Mouse (Mus musculus): ENCODE data around the gene Ces1c. TPM values are rescaled to one million over a fixed set of nuclear protein-coding genes. Genes with fewer than 3 reads are reported as not detected.

Ces1c gene
- polyA plus RNA-seq (2016; fragmentation: Nextera tagmentation; extraction: Ambion mirVana): 0.13 and 0.21 TPM in 2 replicates

DNA sequence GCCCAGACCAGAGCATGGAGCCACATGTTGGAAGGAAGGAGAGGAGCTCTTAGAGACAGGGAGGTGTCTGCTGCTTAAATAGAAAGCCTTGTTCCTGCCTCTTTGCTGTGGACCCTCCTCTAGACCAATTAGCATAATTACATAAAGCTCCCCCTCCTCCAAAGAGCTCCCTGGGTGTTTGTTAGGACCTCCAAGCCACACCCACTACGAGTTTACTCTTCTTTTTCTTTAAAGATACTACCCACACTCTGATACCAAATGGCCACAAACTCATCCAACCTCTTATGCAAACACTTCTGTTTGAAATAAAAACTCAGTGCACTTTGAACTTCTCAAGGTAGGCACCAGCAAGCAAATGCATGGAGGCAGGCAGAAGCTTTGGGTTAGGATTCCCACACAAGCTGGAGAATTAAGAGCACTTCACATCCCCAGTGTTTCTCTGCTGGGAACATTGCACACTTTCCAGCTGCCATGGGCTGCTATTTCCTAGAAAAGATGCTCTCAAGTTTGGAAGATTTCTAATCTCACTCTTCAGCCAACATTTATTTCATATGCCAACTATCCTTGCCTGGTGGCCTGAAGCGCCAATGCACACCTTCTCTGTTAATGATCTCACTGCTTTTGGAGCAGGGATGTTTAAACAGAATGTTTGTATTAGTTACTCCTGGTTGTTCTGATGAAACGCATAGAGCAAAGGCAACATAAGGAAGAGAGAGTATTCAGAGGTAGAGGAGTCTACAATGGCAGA lies at the start of gene Ces1c:
Gene Ces1c (minus strand): TSS at position 51 of the 748 bp plus-strand sequence.
- no peak within 1 kb of the TSS for H3K9ac ChIP-seq
- 58% methylated on average over 3 of the region's 3 CpGs for WGBS (ENCODE audit: insufficient replicate concordance)
- no peak for ATAC-seq
- no peak within 1 kb of the TSS for H3K4me3 ChIP-seq
- no peaks in the 10 kb centered on the region for H3K4me1 ChIP-seq
- no peaks in the 10 kb centered on the region for H3K27me3 ChIP-seq (replicated peaks)
- H3K4me2 ChIP-seq: no peak within 1 kb of the TSS
- H3K36me3 ChIP-seq: no peaks in the 10 kb centered on the region
- H3K9me3 ChIP-seq (replicated peaks): no peaks in the 10 kb centered on the region
- H3K27ac ChIP-seq: no peak within 1 kb of the TSS

DNA sequence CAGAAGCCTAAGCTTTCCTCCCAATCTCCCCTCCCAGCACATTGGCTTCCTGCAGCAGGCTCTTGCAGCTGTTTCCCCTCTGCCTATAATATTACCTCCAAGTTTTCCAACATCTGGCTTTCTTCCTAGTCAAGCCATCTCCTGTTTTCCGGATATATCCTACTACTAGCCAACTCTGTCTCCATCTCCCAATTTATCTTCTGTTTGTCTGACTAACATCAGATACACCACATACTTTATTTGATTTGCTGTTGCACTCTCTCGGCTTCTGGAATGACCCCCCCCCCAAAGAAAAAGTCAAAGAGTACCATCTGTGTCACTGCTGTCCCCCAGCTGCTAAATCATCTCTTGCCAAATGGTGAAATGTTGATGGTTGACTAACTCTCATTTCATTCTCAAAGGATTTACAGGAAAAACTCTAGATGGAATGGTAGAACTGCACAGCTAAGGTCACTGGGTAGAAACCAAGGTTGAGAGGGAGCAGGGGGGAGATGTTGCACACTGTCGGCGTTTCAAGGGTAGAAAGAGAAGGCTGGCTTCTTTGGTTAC lies 49.6 kb upstream of the Ces1c start:
- no peaks in the 10 kb centered on the region for H3K27me3 ChIP-seq (replicated peaks)
- H3K9me3 ChIP-seq (replicated peaks): no peaks in the 10 kb centered on the region
- no peak overlapping the region for H3K4me2 ChIP-seq
- no peak overlapping the region for H3K27ac ChIP-seq
- no peaks in the 10 kb centered on the region for H3K36me3 ChIP-seq
- no peak overlapping the region for H3K9ac ChIP-seq
- no peak for ATAC-seq
- H3K4me1 ChIP-seq: no peaks in the 10 kb centered on the region
- 71% methylated on average over 4 of the region's 4 CpGs for WGBS (ENCODE audit: insufficient replicate concordance)
- no peak overlapping the region for H3K4me3 ChIP-seq

DNA sequence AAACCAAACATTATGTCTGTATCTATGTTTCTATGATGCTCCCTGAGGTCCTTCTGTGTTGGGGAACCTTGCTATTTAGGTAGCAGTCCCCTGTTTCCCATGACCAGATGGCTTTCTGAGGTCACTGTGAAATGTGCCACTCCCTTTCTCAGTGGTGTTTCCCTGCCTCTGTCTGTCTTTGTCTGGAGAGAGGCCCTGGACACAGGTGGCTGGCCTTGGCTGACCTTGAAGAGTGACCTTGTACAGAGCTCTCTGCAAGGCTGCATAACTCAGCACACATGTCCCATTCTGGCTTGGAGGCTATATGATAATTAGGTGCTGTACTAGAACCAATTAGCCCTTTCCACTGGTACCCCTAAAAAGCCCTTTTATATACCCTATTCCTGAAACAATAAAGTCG lies 45.5 kb upstream of the Ces1c start:
- H3K27me3 ChIP-seq (replicated peaks): no peaks in the 10 kb centered on the region
- no peak overlapping the region for H3K27ac ChIP-seq
- no peaks in the 10 kb centered on the region for H3K36me3 ChIP-seq
- no peaks in the 10 kb centered on the region for H3K9me3 ChIP-seq (replicated peaks)
- H3K4me3 ChIP-seq: no peak overlapping the region
- no peak overlapping the region for H3K4me2 ChIP-seq
- H3K9ac ChIP-seq: no peak overlapping the region
- WGBS (ENCODE audit: insufficient replicate concordance): 28% methylated on average over 1 of the region's 1 CpGs
- H3K4me1 ChIP-seq: no peaks in the 10 kb centered on the region
- no peak for ATAC-seq

DNA sequence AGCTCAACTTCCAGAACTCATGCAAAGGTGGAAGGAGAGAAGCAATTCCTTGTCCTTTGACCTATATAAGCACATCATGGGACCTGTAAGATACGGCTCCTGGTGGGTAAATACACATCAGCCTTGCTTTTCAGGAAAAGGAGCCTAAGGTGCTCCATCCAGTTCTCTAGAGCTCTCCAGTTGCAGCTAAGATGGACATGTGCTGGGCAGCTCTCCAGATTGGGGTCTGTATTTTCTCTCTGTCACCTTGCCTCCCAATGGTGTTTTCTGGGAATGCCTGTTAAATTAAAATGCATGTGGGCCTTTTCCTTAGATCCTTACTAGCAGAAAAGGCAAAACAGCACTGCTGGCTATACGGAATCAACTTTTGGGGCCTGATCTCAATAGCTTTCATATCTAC lies 43.5 kb upstream of the Ces1c start:
- ATAC-seq: no peak
- WGBS (ENCODE audit: insufficient replicate concordance): 61% methylated on average over 2 of the region's 2 CpGs
- no peak overlapping the region for H3K4me2 ChIP-seq
- no peak overlapping the region for H3K4me3 ChIP-seq
- no peak overlapping the region for H3K27ac ChIP-seq
- no peak overlapping the region for H3K9ac ChIP-seq
- H3K27me3 ChIP-seq (replicated peaks): no peaks in the 10 kb centered on the region
- H3K36me3 ChIP-seq: no peaks in the 10 kb centered on the region
- no peaks in the 10 kb centered on the region for H3K4me1 ChIP-seq
- H3K9me3 ChIP-seq (replicated peaks): no peaks in the 10 kb centered on the region

DNA sequence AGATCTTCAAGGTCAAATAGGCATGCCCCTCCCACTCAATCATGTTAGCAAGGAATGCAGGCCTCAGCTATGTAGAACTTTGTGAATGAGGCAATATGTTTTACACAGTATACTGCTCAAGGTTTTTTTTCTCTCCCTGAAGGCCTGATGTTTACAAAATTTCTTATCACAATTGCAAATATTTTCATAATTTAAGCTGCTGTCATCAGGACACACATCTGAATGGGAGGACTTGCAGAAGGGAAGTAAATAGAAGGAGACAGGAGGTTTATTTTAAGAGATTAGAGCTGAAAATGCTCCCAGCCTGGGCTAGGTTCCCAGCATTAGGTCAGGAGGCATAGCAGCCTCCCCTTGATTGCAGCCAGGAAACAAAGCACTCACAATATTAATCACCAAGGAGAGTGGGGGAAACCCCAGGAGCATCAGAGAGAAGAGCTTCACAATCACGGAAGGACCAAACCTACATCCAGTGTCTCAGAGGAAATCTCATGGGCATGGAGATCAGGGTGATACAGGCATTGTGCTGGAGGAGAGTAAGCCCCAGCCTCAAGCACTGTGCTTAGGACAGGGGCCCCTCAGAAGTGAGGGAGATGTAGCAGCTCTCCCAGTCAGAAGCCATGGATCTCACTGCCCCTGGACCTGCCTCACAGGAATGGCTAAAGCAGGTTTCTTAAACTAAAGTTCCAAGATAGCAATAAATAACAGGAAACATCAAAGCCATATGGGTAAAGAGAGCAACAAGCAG lies 40.9 kb upstream of the Ces1c start:
- no peak overlapping the region for H3K4me2 ChIP-seq
- H3K4me3 ChIP-seq: no peak overlapping the region
- no peaks in the 10 kb centered on the region for H3K27me3 ChIP-seq (replicated peaks)
- H3K9ac ChIP-seq: no peak overlapping the region
- H3K9me3 ChIP-seq (replicated peaks): no peaks in the 10 kb centered on the region
- WGBS (ENCODE audit: insufficient replicate concordance): 44% methylated on average over 1 of the region's 1 CpGs
- H3K4me1 ChIP-seq: no peaks in the 10 kb centered on the region
- H3K27ac ChIP-seq: no peak overlapping the region
- ATAC-seq: no peak
- no peaks in the 10 kb centered on the region for H3K36me3 ChIP-seq

DNA sequence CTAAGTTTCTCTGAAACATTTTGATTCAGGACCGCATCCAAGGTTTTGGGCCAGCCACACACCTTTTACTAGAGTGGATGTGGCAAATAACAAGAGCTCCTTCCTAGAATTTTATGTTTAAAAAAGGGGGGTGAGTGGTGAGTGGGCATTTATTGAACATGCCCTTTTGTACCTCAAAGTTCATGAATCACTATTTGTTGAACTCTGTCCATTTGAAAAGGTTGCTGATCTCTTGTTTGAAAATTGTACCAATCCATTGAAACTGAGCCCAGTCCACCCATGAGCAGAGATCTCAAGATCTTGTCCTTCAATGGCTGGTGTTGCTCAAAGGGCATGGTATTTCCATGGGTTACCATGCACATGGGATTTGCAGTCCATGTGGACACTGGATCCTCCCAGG lies 32.3 kb upstream of the Ces1c start:
- WGBS (ENCODE audit: insufficient replicate concordance): 79% methylated on average over 1 of the region's 1 CpGs
- Histone ChIP-seq H3K9ac (no peak overlapping the region), H3K27ac (no peak overlapping the region), H3K36me3 (no peaks in the 10 kb centered on the region), H3K9me3 (replicated peaks) (no peaks in the 10 kb centered on the region), H3K4me1 (no peaks in the 10 kb centered on the region), H3K4me3 (no peak overlapping the region), H3K27me3 (replicated peaks) (no peaks in the 10 kb centered on the region), H3K4me2 (no peak overlapping the region)
- ATAC-seq: no peak

DNA sequence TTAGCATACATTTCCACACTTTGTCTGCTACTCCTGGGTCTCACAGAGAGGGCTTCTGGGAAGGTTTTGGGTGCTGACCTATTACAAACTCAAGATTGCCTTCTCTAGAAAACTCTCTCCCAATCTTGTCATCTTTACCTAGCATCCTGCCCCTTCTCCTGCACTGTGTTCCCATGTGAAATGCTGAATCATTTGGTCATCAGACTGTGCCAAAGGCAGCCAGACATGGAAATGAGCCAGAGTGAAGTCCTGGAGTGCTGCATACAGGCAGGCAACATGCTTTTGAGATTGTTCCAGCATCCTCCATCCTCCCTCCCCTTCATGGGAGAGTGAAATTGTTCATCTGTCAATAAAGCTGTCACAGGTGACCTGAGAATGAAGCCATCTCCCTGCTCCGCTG lies 20.3 kb upstream of the Ces1c start:
- no peak for ATAC-seq
- Histone ChIP-seq H3K9me3 (replicated peaks) (no peaks in the 10 kb centered on the region), H3K27me3 (replicated peaks) (no peaks in the 10 kb centered on the region), H3K36me3 (no peaks in the 10 kb centered on the region), H3K4me2 (no peak overlapping the region), H3K4me1 (no peaks in the 10 kb centered on the region), H3K9ac (no peak overlapping the region), H3K27ac (no peak overlapping the region), H3K4me3 (no peak overlapping the region)
- WGBS (ENCODE audit: insufficient replicate concordance): 64% methylated on average over 1 of the region's 1 CpGs

DNA sequence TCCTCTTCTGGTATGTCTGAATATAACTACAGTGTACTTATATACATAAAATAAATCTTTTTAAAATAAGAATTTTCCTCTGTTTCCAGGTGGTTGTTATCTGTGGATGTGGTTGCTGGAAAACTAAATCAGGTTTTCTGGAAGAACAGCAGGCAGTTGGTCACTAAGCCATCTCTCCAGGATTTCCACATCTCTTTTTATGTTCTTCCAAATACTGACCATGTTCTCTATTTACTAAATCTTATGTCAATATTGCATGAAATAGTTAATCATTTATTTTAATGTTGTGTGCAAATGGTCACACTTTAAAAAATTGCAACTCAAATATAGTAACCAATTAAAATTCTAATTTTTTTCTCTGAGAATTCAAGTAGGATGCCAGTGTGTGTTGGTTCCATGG lies 16.2 kb upstream of the Ces1c start:
- Histone ChIP-seq H3K4me3 (no peak overlapping the region), H3K9ac (no peak overlapping the region), H3K4me2 (no peak overlapping the region), H3K4me1 (no peaks in the 10 kb centered on the region), H3K27me3 (replicated peaks) (no peaks in the 10 kb centered on the region), H3K36me3 (no peaks in the 10 kb centered on the region), H3K9me3 (replicated peaks) (no peaks in the 10 kb centered on the region), H3K27ac (no peak overlapping the region)
- no peak for ATAC-seq

DNA sequence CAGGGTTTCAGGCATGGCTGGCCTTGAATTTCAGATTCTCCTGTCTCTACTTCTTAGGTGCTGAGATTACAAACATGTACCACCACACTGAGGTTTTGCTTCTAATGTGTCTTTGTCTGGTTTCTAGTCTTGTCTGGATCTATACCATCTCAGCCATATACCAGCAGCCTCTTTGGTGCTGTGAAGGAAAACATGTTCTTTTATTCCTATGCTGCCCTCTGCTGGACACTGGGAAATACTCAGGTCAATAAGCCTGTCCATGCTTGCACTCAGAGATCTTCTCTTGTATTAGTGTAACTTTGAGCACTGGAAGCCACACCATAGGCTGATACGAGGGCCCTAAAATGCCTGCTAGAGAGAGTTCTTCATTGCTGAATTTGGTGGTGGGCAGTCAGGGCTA lies 9.6 kb upstream of the Ces1c start:
- H3K9ac ChIP-seq: no peak overlapping the region
- no peaks in the 10 kb centered on the region for H3K9me3 ChIP-seq (replicated peaks)
- no peaks in the 10 kb centered on the region for H3K36me3 ChIP-seq
- H3K4me3 ChIP-seq: no peak overlapping the region
- 31% methylated on average over 1 of the region's 1 CpGs for WGBS (ENCODE audit: insufficient replicate concordance)
- no peak for ATAC-seq
- H3K27ac ChIP-seq: no peak overlapping the region
- H3K4me2 ChIP-seq: no peak overlapping the region
- H3K27me3 ChIP-seq (replicated peaks): no peaks in the 10 kb centered on the region
- H3K4me1 ChIP-seq: no peaks in the 10 kb centered on the region

DNA sequence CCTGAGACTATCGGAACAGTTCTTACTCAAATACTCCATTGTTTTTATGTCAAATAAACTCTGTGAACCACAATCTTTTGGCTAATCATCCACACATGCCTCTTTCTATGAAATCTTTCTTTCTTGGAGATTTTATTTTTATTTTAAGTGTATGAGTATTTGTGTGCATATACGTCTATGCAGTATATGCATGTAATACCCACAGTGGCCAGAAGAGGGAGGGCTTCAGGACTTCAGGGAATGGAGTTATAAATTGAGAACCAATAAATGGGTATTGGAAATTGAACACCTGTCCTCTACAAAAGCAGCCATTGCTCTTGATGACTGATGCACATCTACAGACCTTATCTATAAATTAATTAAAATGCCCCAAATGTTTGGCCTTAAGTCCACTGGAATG lies 1.1 kb upstream of the Ces1c start:
- no peak overlapping the region for H3K4me2 ChIP-seq
- H3K9me3 ChIP-seq (replicated peaks): no peaks in the 10 kb centered on the region
- no peak overlapping the region for H3K27ac ChIP-seq
- no peaks in the 10 kb centered on the region for H3K27me3 ChIP-seq (replicated peaks)
- no peak for ATAC-seq
- no peaks in the 10 kb centered on the region for H3K4me1 ChIP-seq
- H3K4me3 ChIP-seq: no peak overlapping the region
- no peak overlapping the region for H3K9ac ChIP-seq
- WGBS (ENCODE audit: insufficient replicate concordance): 71% methylated on average over 2 of the region's 2 CpGs
- H3K36me3 ChIP-seq: no peaks in the 10 kb centered on the region

DNA sequence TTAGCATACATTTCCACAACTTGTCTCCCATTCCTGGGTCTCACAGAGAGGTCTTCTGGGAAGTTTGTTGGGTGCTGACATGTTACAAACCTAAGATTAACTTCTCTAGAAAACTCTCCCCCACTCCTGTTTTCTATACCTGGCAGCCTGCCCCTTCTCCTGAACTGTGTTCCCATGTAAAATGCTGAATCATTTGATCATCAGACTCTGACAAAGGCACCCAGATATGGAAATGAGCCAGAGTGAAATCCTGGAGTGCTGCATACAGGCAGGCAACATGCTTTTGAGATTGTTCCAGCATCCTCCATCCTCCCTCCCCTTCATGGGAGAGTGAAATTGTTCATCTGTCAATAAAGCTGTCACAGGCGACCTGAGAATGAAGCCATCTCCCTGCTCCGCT lies 4.6 kb downstream of the Ces1c start:
- Histone ChIP-seq H3K9me3 (replicated peaks) (no peaks in the 10 kb centered on the region), H3K4me3 (no peak overlapping the region), H3K36me3 (no peaks in the 10 kb centered on the region), H3K9ac (no peak overlapping the region), H3K4me1 (no peaks in the 10 kb centered on the region), H3K27ac (no peak overlapping the region), H3K4me2 (no peak overlapping the region), H3K27me3 (replicated peaks) (no peaks in the 10 kb centered on the region)
- 58% methylated on average over 2 of the region's 2 CpGs for WGBS (ENCODE audit: insufficient replicate concordance)
- ATAC-seq: no peak

DNA sequence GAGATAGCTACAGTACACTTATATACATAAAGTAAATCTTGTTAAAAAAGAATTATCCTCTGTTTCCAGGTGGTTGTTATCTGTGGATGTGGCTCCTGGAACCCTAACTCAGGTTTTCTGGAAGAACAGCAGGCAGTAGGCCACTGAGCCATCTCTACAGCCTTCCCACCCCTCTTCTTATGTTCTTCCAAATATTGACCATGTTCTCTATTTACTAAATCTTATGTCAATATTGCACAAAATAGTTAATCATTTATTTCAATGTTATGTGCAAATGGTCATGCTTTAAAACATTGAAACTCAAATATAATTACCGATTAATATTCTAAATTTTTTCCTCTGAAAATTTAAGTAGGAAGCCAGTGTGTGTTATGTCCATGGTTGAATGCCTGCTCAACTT lies 9.1 kb downstream of the Ces1c start:
- no peak overlapping the region for H3K27ac ChIP-seq
- ATAC-seq: no peak
- no peaks in the 10 kb centered on the region for H3K36me3 ChIP-seq
- H3K4me3 ChIP-seq: no peak overlapping the region
- no peaks in the 10 kb centered on the region for H3K4me1 ChIP-seq
- no peak overlapping the region for H3K9ac ChIP-seq
- WGBS (ENCODE audit: insufficient replicate concordance): 85% methylated on average over 1 of the region's 1 CpGs
- no peaks in the 10 kb centered on the region for H3K27me3 ChIP-seq (replicated peaks)
- no peaks in the 10 kb centered on the region for H3K9me3 ChIP-seq (replicated peaks)
- no peak overlapping the region for H3K4me2 ChIP-seq
